Mouse (Mus musculus): ENCODE measurements around the gene Gm47995.
"Not testable (repeated sequence)": the region's sequence is repeated elsewhere in the genome, so short reads cannot be mapped to it uniquely, and the experiment has no call there.

The Gm47995 gene

GRCm38 (mm10) chr1:151186879-151187424 is 11.3 kb upstream of the Gm47995 start:
- DNase-seq (ENCODE audit: low spot score in 2 of 2), result not testable (repeated sequence)

DNA sequence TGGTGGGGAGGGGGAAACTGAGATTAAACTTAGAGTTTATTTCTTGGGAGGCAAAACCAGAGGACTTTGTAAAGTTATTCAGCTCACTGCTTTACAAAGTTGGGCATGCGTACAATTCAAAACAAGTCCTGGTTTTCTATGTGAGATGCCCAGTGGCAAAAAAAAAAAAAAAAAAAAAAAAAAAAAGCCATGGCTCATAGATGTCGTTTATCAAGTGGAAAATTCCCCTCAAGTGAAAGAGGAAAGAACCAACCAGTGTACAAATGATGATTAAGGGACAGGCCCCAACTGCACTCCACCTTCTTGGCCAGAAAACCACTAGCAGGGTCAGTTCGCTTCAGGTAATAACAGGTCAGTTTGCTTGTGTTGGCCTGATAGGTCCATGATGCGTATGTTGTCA is 9.8 kb upstream of the Gm47995 start:
- DNase-seq (ENCODE audit: low spot score in 2 of 2), result no peak

DNA sequence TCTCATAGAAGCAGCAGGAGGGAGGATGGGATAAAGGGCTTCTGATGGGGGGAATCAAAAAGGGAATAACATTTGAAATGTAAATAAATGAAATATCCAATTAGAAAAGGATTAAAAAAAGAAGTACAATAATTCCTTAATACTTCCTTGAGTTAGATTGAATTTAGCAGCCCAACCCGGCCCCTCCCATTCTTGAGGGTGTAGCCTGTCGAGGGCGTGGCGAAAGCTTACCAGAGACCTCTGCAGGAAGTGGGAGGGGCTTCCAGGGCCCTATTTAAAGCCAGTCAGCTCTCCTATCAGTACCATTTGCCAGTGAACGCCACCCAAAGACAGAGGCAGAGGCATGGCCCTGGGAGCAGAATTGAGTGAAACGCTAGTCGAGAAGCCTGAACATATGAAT is 6.2 kb upstream of the Gm47995 start, which contains the start of gene Gm8947:
Gene Gm8947, plus strand, starts transcription at position 302 of the 400 bp plus-strand sequence.
- not testable (repeated sequence) for DNase-seq (ENCODE audit: low spot score in 2 of 2)

DNA sequence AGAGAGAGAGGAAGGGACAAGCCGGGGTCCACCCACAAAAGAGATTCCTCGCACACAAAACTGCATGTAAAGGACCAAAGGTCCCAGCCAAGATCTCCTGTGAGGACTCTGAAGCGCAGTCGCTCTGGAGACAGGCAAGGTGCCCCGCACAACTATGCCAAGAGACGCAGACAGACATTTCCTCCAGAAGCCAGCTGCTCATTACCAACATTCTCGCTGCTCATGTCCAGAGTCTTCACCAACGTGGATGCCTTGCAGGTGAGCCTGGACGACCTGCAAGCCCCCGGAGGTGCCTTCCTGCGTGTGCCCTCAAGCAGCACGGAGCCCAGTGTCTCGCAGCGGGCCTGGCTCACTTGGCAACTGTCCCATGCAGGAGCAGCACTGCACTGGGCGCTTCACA is 5.5 kb upstream of the Gm47995 start:
- not testable (repeated sequence) for DNase-seq (ENCODE audit: low spot score in 2 of 2)

GRCm38 (mm10) chr1:151195986-151196385 is 2.3 kb upstream of the Gm47995 start:
- not testable (repeated sequence) for DNase-seq (ENCODE audit: low spot score in 2 of 2)

DNA sequence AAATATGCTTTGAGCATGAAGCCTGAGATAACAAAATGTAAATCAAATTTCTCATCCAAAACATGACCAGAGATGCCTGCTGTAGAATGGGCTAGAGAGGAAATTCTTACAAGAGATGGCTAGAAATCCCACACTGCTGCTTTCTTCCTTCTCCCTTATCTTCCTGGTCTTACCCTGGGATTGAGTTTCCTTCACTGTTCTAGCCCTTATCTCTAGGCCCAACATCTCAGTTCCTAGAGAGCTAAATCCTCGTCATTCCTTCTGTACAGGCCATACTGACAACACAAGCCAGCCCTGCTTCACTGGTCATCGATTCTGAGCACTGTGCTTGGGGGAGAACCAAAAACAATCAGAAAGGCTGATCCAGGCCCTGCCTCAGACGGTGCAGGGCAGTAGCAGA is 1.6 kb upstream of the Gm47995 start:
- DNase-seq (ENCODE audit: low spot score in 2 of 2), result not testable (repeated sequence)

GRCm38 (mm10) chr1:151200620-151201019 is 2.4 kb downstream of the Gm47995 start:
- DNase-seq (ENCODE audit: low spot score in 2 of 2), result not testable (repeated sequence)

DNA sequence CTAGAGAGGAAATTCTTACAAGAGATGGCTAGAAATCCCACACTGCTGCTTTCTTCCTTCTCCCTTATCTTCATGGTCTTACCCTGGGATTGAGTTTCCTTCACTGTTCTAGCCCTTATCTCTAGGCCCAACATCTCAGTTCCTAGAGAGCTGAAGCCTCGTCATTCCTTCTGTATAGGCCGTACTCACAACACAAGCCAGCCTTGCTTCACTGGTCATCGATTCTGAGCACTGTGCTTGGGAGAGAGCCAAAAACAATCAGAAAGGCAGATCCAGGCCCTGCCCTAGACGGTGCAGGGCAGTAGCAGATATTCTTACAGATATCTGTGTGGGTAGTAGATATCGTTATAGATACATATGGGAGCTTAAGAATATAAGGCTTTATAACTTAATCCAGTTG is 4.5 kb downstream of the Gm47995 start:
- not testable (repeated sequence) for DNase-seq (ENCODE audit: low spot score in 2 of 2)

DNA sequence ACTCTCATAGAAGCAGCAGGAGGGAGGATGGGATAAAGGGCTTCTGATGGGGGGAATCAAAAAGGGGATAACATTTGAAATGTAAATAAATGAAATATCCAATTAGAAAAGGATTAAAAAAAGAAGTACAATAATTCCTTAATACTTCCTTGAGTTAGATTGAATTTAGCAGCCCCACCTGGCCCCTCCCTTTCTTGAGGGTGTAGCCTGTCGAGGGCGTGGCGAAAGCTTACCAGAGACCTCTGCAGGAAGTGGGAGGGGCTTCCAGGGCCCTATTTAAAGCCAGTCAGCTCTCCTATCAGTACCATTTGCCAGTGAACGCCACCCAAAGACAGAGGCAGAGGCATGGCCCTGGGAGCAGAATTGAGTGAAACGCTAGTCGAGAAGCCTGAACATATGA is 5.6 kb downstream of the Gm47995 start, which contains the start of gene 3110040M04Rik:
Gene 3110040M04Rik, plus strand, starts transcription at position 304 of the 400 bp plus-strand sequence.
- DNase-seq (ENCODE audit: low spot score in 2 of 2), result not testable (repeated sequence)

GRCm38 (mm10) chr1:151208493-151208892 is 10.2 kb downstream of the Gm47995 start:
- DNase-seq (ENCODE audit: low spot score in 2 of 2), result not testable (repeated sequence)

DNA sequence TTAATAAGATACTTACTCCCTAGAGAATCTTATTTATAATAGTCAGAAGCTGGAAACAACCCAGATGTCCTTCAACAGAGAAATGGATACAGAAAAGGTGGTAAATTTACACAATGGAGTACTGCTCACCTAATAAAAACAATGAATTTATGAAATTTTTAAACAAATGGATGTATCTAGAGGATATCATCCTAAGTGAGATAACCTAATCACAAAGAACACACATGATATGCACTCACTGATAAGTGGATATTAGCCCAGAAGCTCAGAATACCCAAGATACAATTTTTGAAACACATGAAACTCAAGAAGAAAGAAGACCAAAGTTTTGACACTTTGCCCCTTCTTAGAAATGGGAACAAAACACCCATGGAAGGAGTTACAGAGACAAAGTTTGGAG is 10.7 kb downstream of the Gm47995 start:
- DNase-seq (ENCODE audit: low spot score in 2 of 2), result not testable (repeated sequence)

GRCm38 (mm10) chr1:151209824-151210355 is 11.6 kb downstream of the Gm47995 start, which contains the start of gene Gm47996:
Gm47996 (plus strand) TSS chr1:151210131.
- not testable (repeated sequence) for DNase-seq (ENCODE audit: low spot score in 2 of 2)

GRCm38 (mm10) chr1:151211666-151212065 is 13.4 kb downstream of the Gm47995 start:
- DNase-seq (ENCODE audit: low spot score in 2 of 2), result not testable (repeated sequence)

- DNase-seq (ENCODE audit: low spot score in 2 of 2), result no peak
Measured at GRCm38 (mm10) chr1:151214862-151215261, 16.6 kb downstream of the Gm47995 start.

DNA sequence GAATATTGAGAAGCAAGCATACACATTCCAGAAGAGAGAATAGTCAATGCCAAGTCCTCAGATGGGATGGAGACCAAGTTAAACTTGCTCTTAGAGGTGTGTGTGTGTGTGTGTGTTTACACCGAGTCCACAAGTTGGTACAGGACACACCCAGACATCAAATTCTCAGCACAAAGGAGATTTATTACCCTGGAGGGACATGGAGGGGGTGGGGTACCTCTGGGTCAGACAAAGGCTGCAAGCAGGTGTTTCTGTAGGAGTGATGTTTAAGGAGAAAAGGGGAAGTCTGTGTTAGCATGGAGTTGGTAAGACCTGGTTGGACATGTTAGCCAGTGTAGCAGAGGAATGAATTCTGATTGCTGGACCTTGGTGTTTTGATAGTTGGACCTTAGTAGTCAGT is 17.7 kb downstream of the Gm47995 start:
- no peak for DNase-seq (ENCODE audit: low spot score in 2 of 2)

DNA sequence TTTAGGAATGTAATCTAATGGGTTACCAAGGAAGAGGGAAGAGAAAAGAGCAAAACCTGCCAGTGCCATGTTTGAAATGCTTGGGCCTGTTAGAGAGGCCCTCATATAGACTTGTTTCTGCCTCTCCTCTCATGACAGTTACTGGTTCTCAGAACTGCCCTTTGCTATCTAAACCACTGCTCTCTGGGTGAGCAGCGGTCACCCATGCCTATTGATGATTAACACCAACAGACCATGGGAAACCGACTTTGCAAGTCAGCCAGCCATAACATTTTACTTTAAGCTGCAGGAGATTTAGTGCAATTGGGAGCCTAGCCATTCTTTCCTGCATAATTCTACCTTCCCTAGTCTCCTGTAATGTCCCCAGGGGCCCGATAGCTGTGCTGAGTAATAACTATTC is 18.2 kb downstream of the Gm47995 start:
- no peak for DNase-seq (ENCODE audit: low spot score in 2 of 2)

DNA sequence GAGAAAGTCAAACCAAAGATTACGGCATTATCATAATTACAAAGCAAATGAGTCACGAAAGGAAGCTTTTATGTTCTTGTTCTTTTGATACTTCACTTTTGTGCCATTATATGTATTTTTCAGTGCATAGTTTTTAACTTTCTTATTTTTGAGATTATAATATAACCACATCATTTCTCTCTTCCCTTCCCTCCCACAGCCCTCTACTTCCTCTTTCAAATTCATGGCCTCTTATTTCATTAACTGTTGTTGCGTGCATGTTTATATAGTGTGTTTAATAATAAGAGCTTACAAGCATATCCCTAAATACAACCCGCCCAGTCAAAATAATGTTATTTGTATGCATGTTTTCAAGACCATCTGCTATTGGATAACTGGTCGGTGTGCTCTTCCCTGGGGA is 20.8 kb downstream of the Gm47995 start:
- no peak for DNase-seq (ENCODE audit: low spot score in 2 of 2)

DNA sequence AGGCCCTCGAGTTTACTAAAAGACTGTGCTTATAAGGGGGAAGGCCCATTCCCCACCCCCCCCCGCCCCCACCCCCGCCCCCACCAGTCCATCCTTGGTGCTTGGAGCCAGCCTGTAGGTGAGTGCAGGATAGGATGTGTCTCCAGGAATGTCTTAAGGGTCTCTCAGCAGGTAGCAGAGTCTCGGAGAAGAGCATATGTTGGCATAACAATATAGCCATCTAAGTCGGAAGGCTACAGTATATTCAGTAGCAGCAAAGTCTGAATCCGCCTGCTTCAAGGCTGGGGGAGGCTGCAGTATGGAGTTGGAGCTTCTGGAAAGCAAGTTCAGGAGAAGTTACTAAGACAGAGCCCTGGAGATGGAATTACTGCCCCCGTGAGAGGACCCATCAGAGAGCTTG is 21.9 kb downstream of the Gm47995 start:
- no peak for DNase-seq (ENCODE audit: low spot score in 2 of 2)

GRCm38 (mm10) chr1:151222561-151223267 is 24.5 kb downstream of the Gm47995 start:
- no peak for DNase-seq (ENCODE audit: low spot score in 2 of 2)

DNA sequence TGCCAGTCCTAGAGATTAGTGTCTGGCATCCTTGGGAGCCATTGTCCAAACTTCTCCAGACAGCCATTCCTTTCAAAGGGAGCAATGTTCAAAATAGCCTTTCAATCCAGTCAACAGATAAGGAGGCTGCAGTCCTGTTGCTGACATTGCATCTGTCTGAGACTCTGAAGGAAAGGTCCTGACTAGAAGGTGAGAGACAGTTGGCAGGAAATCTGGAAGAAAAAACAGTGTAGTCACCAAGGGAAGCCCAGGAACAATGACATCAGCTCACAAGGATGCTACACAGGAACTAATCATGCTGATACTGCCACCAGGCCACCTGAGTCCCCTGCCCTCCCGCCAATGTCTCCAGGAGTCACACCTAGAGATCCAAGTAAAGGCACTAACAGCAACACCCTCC is 25.1 kb downstream of the Gm47995 start:
- no peak for DNase-seq (ENCODE audit: low spot score in 2 of 2)

- DNase-seq (ENCODE audit: low spot score in 2 of 2), result no peak
Measured at GRCm38 (mm10) chr1:151224536-151224935, 26.3 kb downstream of the Gm47995 start.

- no peak for DNase-seq (ENCODE audit: low spot score in 2 of 2)
Measured at GRCm38 (mm10) chr1:151227506-151227905, 29.3 kb downstream of the Gm47995 start.
